Mouse (Mus musculus) neural tube, embryonic 13.5 days (tissue): Measurements from ENCODE around the gene Arhgap31. TPM values are rescaled to one million over a fixed set of nuclear protein-coding genes. Genes with fewer than 3 reads are reported as not detected.

Experiments used
- ATAC-seq: fragments of 200-750 bp; cut with Nextera tagmentation; 2 replicates; pipeline ENCODE4 v1.8.0; 2017; ENCODE audit warnings: low read depth, mild to moderate bottlenecking, moderate TSS enrichment, moderate library complexity
- H3K27ac ChIP-seq: fragments of 300-500 bp; sonication (generic); replicated peaks from 2 replicates; pipeline ENCODE4 v1.5.1; 2015; ENCODE audit warnings: moderate library complexity, mild to moderate bottlenecking, inconsistent platforms
- H3K27me3 ChIP-seq: fragments of 300-500 bp; sonication (generic); 2 replicates; pipeline ENCODE4 v1.6.1; 2015; ENCODE audit warnings: mild to moderate bottlenecking, inconsistent platforms
- H3K36me3 ChIP-seq: fragments of 300-500 bp; sonication (generic); 2 replicates; pipeline ENCODE4 v1.6.1; 2015; ENCODE audit warnings: mild to moderate bottlenecking, inconsistent platforms
- H3K4me1 ChIP-seq: fragments of 300-500 bp; sonication (generic); replicated peaks from 2 replicates; pipeline ENCODE4 v1.6.1; 2015; ENCODE audit warnings: inconsistent platforms
- H3K4me2 ChIP-seq: fragments of 300-500 bp; sonication (generic); 2 replicates; pipeline ENCODE4 v1.6.1; 2015; ENCODE audit warnings: inconsistent platforms, mild to moderate bottlenecking, moderate library complexity
- H3K4me3 ChIP-seq: fragments of 300-500 bp; sonication (generic); 2 replicates; pipeline ENCODE4 v1.5.1; 2015; ENCODE audit warnings: mild to moderate bottlenecking, inconsistent platforms
- H3K9ac ChIP-seq: fragments of 300-500 bp; sonication (generic); 2 replicates; pipeline ENCODE4 v1.6.1; 2015; ENCODE audit warnings: moderate library complexity, mild to moderate bottlenecking, inconsistent platforms
- H3K9me3 ChIP-seq: fragments of 300-500 bp; sonication (generic); 2 replicates; pipeline ENCODE4 v1.6.1; 2016; ENCODE audit warnings: inconsistent platforms
- WGBS: fragments of 180-500 bp; shearing (Covaris S2); methylation state at CpG from one replicate; pipeline ENCODE4 v1.1.7; 2015; 5-methylcytosine and 5-hydroxymethylcytosine counted together
- polyA plus RNA-seq: library from polyadenylated mRNA; unstranded; fragments of >200 nt; fragmentation: Nextera tagmentation; extraction: Ambion mirVana; gene quantifications from 2 replicates; pipeline ENCODE4 v1.2.1, GENCODE M21; 2015

The Arhgap31 gene
- polyA plus RNA-seq, 1 experiment from 2014 or later = 5.8 TPM

GRCm38 (mm10) chr16:38584761-38585160 is 128.3 kb downstream of the Arhgap31 start:
- H3K27ac ChIP-seq = no peak overlapping the region
- H3K4me1 ChIP-seq = no peaks in the 10 kb centered on the region
- H3K4me2 ChIP-seq = no peak overlapping the region
- no peaks in the 10 kb centered on the region for H3K9me3 ChIP-seq
- peaks cover 85% of the 10 kb centered on the region for H3K36me3 ChIP-seq
- WGBS = 93% methylated on average over 7 of the region's 7 CpGs
- ATAC-seq = no peak
- H3K27me3 ChIP-seq = no peaks in the 10 kb centered on the region
- no peak overlapping the region for H3K9ac ChIP-seq
- no peak overlapping the region for H3K4me3 ChIP-seq

- WGBS = 97% methylated on average over 3 of the region's 3 CpGs
- Histone ChIP-seq H3K4me3 (no peak overlapping the region), H3K4me1 (no peaks in the 10 kb centered on the region), H3K36me3 (peaks cover 68% of the 10 kb centered on the region), H3K27me3 (no peaks in the 10 kb centered on the region), H3K9ac (no peak overlapping the region), H3K27ac (no peak overlapping the region), H3K4me2 (no peak overlapping the region), H3K9me3 (no peaks in the 10 kb centered on the region)
- ATAC-seq = no peak
Measured at GRCm38 (mm10) chr16:38571481-38571880, 141.6 kb downstream of the Arhgap31 start.

GRCm38 (mm10) chr16:38568192-38568591 is 144.9 kb downstream of the Arhgap31 start:
- peaks cover 62% of the 10 kb centered on the region for H3K36me3 ChIP-seq
- H3K4me1 ChIP-seq = peaks cover 16% of the 10 kb centered on the region
- no peak overlapping the region for H3K4me3 ChIP-seq
- no peak for ATAC-seq
- WGBS = over 99% methylated on average over 5 of the region's 5 CpGs
- H3K4me2 ChIP-seq = no peak overlapping the region
- no peak overlapping the region for H3K9ac ChIP-seq
- H3K9me3 ChIP-seq = no peaks in the 10 kb centered on the region
- H3K27me3 ChIP-seq = no peaks in the 10 kb centered on the region
- H3K27ac ChIP-seq = no peak overlapping the region

GRCm38 (mm10) chr16:38563516-38563915 is 149.6 kb downstream of the Arhgap31 start:
- Histone ChIP-seq H3K4me2 (peak overlapping the region; percentile 60), H3K4me3 (peak overlapping the region; percentile 82), H3K9ac (peak overlapping the region; percentile 87), H3K4me1 (peaks cover 17% of the 10 kb centered on the region), H3K27me3 (peaks cover 26% of the 10 kb centered on the region), H3K36me3 (peaks cover 23% of the 10 kb centered on the region), H3K27ac (no peak overlapping the region), H3K9me3 (no peaks in the 10 kb centered on the region)
- 40% methylated on average over 10 of the region's 10 CpGs for WGBS
- no peak for ATAC-seq

GRCm38 (mm10) chr16:38562968-38563327 is 150.1 kb downstream of the Arhgap31 start:
- peak overlapping the region; percentile 80 for H3K27ac ChIP-seq
- under 1% methylated on average over 25 of the region's 25 CpGs for whole genome bisulfite sequencing
- H3K27me3 ChIP-seq = peaks cover 27% of the 10 kb centered on the region
- peak overlapping the region; percentile 60 for H3K4me2 ChIP-seq
- peaks cover 17% of the 10 kb centered on the region for H3K36me3 ChIP-seq
- H3K9ac ChIP-seq = peak overlapping the region; percentile 87
- no peak for ATAC-seq
- peak overlapping the region; percentile 82 for H3K4me3 ChIP-seq
- H3K4me1 ChIP-seq = peaks cover 17% of the 10 kb centered on the region
- no peaks in the 10 kb centered on the region for H3K9me3 ChIP-seq

GRCm38 (mm10) chr16:38562131-38562967 is 150.7 kb downstream of the Arhgap31 start:
- no peaks in the 10 kb centered on the region for H3K9me3 ChIP-seq
- H3K36me3 ChIP-seq = peaks cover 13% of the 10 kb centered on the region
- peak; percentile 95 for ATAC-seq
- peaks cover 17% of the 10 kb centered on the region for H3K4me1 ChIP-seq
- peak overlapping the region; percentile 60 for H3K4me2 ChIP-seq
- H3K9ac ChIP-seq = peak overlapping the region; percentile 87
- peak overlapping the region; percentile 82 for H3K4me3 ChIP-seq
- H3K27me3 ChIP-seq = peaks cover 27% of the 10 kb centered on the region
- peak overlapping the region; percentile 80 for H3K27ac ChIP-seq
- 7% methylated on average over 37 of the region's 37 CpGs for WGBS

- whole genome bisulfite sequencing = 88% methylated on average over 3 of the region's 3 CpGs
- ATAC-seq = no peak
- H3K27me3 ChIP-seq = peaks cover 52% of the 10 kb centered on the region
- H3K9me3 ChIP-seq = no peaks in the 10 kb centered on the region
- H3K27ac ChIP-seq = no peak within 1 kb of the TSS
- no peak within 1 kb of the TSS for H3K9ac ChIP-seq
- H3K4me3 ChIP-seq = no peak within 1 kb of the TSS
- H3K4me1 ChIP-seq = peaks cover 1% of the 10 kb centered on the region
- H3K36me3 ChIP-seq = no peaks in the 10 kb centered on the region
- H3K4me2 ChIP-seq = no peak within 1 kb of the TSS
Measured at GRCm38 (mm10) chr16:38558221-38558748, 154.8 kb downstream of the Arhgap31 start, which contains the start of gene Tmem39a. TSS of gene Tmem39a (plus strand) at chr16:38558698.

GRCm38 (mm10) chr16:38555988-38556387 is 157.1 kb downstream of the Arhgap31 start:
- Histone ChIP-seq H3K9me3 (no peaks in the 10 kb centered on the region), H3K36me3 (no peaks in the 10 kb centered on the region), H3K9ac (no peak overlapping the region), H3K27me3 (peaks cover 69% of the 10 kb centered on the region), H3K4me3 (no peak overlapping the region), H3K27ac (no peak overlapping the region), H3K4me1 (no peaks in the 10 kb centered on the region), H3K4me2 (no peak overlapping the region)
- ATAC-seq = no peak
- WGBS = 89% methylated on average over 3 of the region's 3 CpGs

GRCm38 (mm10) chr16:38549479-38550396 is 163.3 kb downstream of the Arhgap31 start, which contains the start of gene Poglut1:
TSS of gene Poglut1 (minus strand) at chr16:38550258.
- whole genome bisulfite sequencing = 3% methylated on average over 54 of the region's 54 CpGs
- Histone ChIP-seq H3K9ac (peak within 1 kb of the TSS; percentile 95), H3K9me3 (no peaks in the 10 kb centered on the region), H3K27me3 (peaks cover 31% of the 10 kb centered on the region), H3K27ac (peak within 1 kb of the TSS; percentile 87), H3K4me2 (peak within 1 kb of the TSS; percentile 76), H3K4me3 (peak within 1 kb of the TSS; percentile 92), H3K36me3 (peaks cover 33% of the 10 kb centered on the region), H3K4me1 (peaks cover 18% of the 10 kb centered on the region)
- ATAC-seq = peak; percentile 96
